Mouse (Mus musculus): ENCODE measurements around the gene Acot13. TPM values are rescaled to one million over a fixed set of nuclear protein-coding genes. Genes with fewer than 3 reads are reported as not detected.

The Acot13 gene
- polyA plus RNA-seq, 1 experiment, result 40.5 TPM

GRCm38 (mm10) chr13:24832131-24832810 is 931 bp upstream of the Acot13 start:
- no peak for TF ChIP-seq GATA1 (IDR thresholded peaks at IDR 0.05; ENCODE audit: borderline replicate concordance, low read length)
- TF ChIP-seq FLI1 (IDR thresholded peaks at IDR 0.05; ENCODE audit: low read length), result no peak

GRCm38 (mm10) chr13:24830756-24831352 is 486 bp downstream of the Acot13 start:
- H3K4me1 ChIP-seq, result peaks cover 29% of the 10 kb centered on the region
- peak overlapping the region; percentile 99 for H3K4me3 ChIP-seq (replicated peaks)
- H3K27me3 ChIP-seq (replicated peaks), result no peaks in the 10 kb centered on the region
- TF ChIP-seq FLI1 (IDR thresholded peaks at IDR 0.05; ENCODE audit: low read length) (no peak), GATA1 (IDR thresholded peaks at IDR 0.05; ENCODE audit: borderline replicate concordance, low read length) (no peak)
- peaks cover 9% of the 10 kb centered on the region for H3K36me3 ChIP-seq (replicated peaks; ENCODE audit: low read length)
- no peaks in the 10 kb centered on the region for H3K9me3 ChIP-seq

More at GRCm38 (mm10) chr13:24832131-24832810, 931 bp upstream of the Acot13 start:
- H3K36me3 ChIP-seq (replicated peaks; ENCODE audit: low read length), result peaks cover 16% of the 10 kb centered on the region
- peak overlapping the region; percentile 99 for H3K4me3 ChIP-seq (replicated peaks)
- no peaks in the 10 kb centered on the region for H3K9me3 ChIP-seq
- H3K4me1 ChIP-seq, result peaks cover 29% of the 10 kb centered on the region
- no peaks in the 10 kb centered on the region for H3K27me3 ChIP-seq (replicated peaks)

GRCm38 (mm10) chr13:24826116-24826515 is 5.2 kb downstream of the Acot13 start:
- Histone ChIP-seq H3K36me3 (replicated peaks; ENCODE audit: low read length) (peaks cover 27% of the 10 kb centered on the region), H3K4me1 (peaks cover 10% of the 10 kb centered on the region; the same call in 1 of the 2 replicates), H3K9me3 (no peaks in the 10 kb centered on the region), H3K4me3 (replicated peaks) (no peak overlapping the region), H3K27me3 (replicated peaks) (no peaks in the 10 kb centered on the region)
- TF ChIP-seq GATA1 (IDR thresholded peaks at IDR 0.05; ENCODE audit: borderline replicate concordance, low read length), result no peak
- no peak for TF ChIP-seq FLI1 (IDR thresholded peaks at IDR 0.05; ENCODE audit: low read length)

- peaks cover 30% of the 10 kb centered on the region for H3K36me3 ChIP-seq (replicated peaks; ENCODE audit: low read length)
- H3K4me3 ChIP-seq (replicated peaks), result no peak overlapping the region
- H3K9me3 ChIP-seq, result no peaks in the 10 kb centered on the region
- no peaks in the 10 kb centered on the region for H3K27me3 ChIP-seq (replicated peaks)
- peaks cover 8% of the 10 kb centered on the region; the same call in 1 of the 2 replicates for H3K4me1 ChIP-seq
- TF ChIP-seq FLI1 (IDR thresholded peaks at IDR 0.05; ENCODE audit: low read length) (no peak), GATA1 (IDR thresholded peaks at IDR 0.05; ENCODE audit: borderline replicate concordance, low read length) (no peak)
These were observed 5.8 kb downstream of the Acot13 start for GRCm38 (mm10) chr13:24825587-24825986.

GRCm38 (mm10) chr13:24824647-24825046 is 6.7 kb downstream of the Acot13 start:
- Histone ChIP-seq H3K9me3 (no peaks in the 10 kb centered on the region), H3K36me3 (replicated peaks; ENCODE audit: low read length) (peaks cover 38% of the 10 kb centered on the region), H3K4me3 (replicated peaks) (no peak overlapping the region), H3K4me1 (peaks cover 7% of the 10 kb centered on the region; the same call in 1 of the 2 replicates), H3K27me3 (replicated peaks) (no peaks in the 10 kb centered on the region)
- TF ChIP-seq GATA1 (IDR thresholded peaks at IDR 0.05; ENCODE audit: borderline replicate concordance, low read length) (no peak), FLI1 (IDR thresholded peaks at IDR 0.05; ENCODE audit: low read length) (no peak)

- H3K36me3 ChIP-seq (replicated peaks; ENCODE audit: low read length), result peaks cover 54% of the 10 kb centered on the region
- TF ChIP-seq GATA1 (IDR thresholded peaks at IDR 0.05; ENCODE audit: borderline replicate concordance, low read length), result no peak
- TF ChIP-seq FLI1 (IDR thresholded peaks at IDR 0.05; ENCODE audit: low read length), result no peak
- H3K4me3 ChIP-seq (replicated peaks), result no peak overlapping the region
- H3K27me3 ChIP-seq (replicated peaks), result no peaks in the 10 kb centered on the region
- H3K9me3 ChIP-seq, result no peaks in the 10 kb centered on the region
- peaks cover 3% of the 10 kb centered on the region; the same call in 1 of the 2 replicates for H3K4me1 ChIP-seq
These were observed 8.5 kb downstream of the Acot13 start for GRCm38 (mm10) chr13:24822663-24823343.

GRCm38 (mm10) chr13:24819931-24820330 is 11.4 kb downstream of the Acot13 start:
- TF ChIP-seq GATA1 (IDR thresholded peaks at IDR 0.05; ENCODE audit: borderline replicate concordance, low read length) (no peak), FLI1 (IDR thresholded peaks at IDR 0.05; ENCODE audit: low read length) (no peak)

GRCm38 (mm10) chr13:24816125-24817092 is 14.9 kb downstream of the Acot13 start:
- no peak for TF ChIP-seq GATA1 (IDR thresholded peaks at IDR 0.05; ENCODE audit: borderline replicate concordance, low read length)
- Histone ChIP-seq H3K4me3 (replicated peaks) (peak overlapping the region; percentile 12), H3K27me3 (replicated peaks) (no peaks in the 10 kb centered on the region), H3K4me1 (peaks cover 15% of the 10 kb centered on the region), H3K9me3 (no peaks in the 10 kb centered on the region), H3K36me3 (replicated peaks; ENCODE audit: low read length) (peaks cover 91% of the 10 kb centered on the region)

More at GRCm38 (mm10) chr13:24819931-24820330, 11.4 kb downstream of the Acot13 start:
- Histone ChIP-seq H3K27me3 (replicated peaks) (no peaks in the 10 kb centered on the region), H3K9me3 (no peaks in the 10 kb centered on the region), H3K4me1 (peaks cover 16% of the 10 kb centered on the region), H3K36me3 (replicated peaks; ENCODE audit: low read length) (peaks cover 73% of the 10 kb centered on the region), H3K4me3 (replicated peaks) (no peak overlapping the region)

- Histone ChIP-seq H3K9me3 (no peaks in the 10 kb centered on the region), H3K4me1 (peaks cover 25% of the 10 kb centered on the region), H3K36me3 (replicated peaks; ENCODE audit: low read length) (peaks cover 96% of the 10 kb centered on the region), H3K4me3 (replicated peaks) (no peak overlapping the region), H3K27me3 (replicated peaks) (no peaks in the 10 kb centered on the region)
- no peak for TF ChIP-seq GATA1 (IDR thresholded peaks at IDR 0.05; ENCODE audit: borderline replicate concordance, low read length)
- TF ChIP-seq FLI1 (IDR thresholded peaks at IDR 0.05; ENCODE audit: low read length), result no peak
These were observed 16.7 kb downstream of the Acot13 start for GRCm38 (mm10) chr13:24814616-24815015.
